Mouse (Mus musculus): ENCODE data around the gene Prmt7. TPM values are rescaled to one million over a fixed set of nuclear protein-coding genes. Genes with fewer than 3 reads are reported as not detected.

The Prmt7 gene
- polyA plus RNA-seq, 1 experiment = 12.9 TPM

GRCm38 (mm10) chr8:106176891-106177290 is 33.8 kb upstream of the Prmt7 start:
- H3K4me3 ChIP-seq (replicated peaks; ENCODE audit: control insufficient read depth, low read depth, low read length) = no peak overlapping the region
- no peak overlapping the region for H3K27ac ChIP-seq (ENCODE audit: control insufficient read depth, insufficient read depth, low read depth, low read length, poor library complexity)
- H3K4me1 ChIP-seq (ENCODE audit: control insufficient read depth, insufficient read depth, low read length) = no peaks in the 10 kb centered on the region
- no peak for TF ChIP-seq CTCF (IDR thresholded peaks at IDR 0.05; ENCODE audit: control insufficient read depth, insufficient read depth, low read length)
- no peak for TF ChIP-seq POLR2A (IDR thresholded peaks at IDR 0.05; ENCODE audit: borderline replicate concordance, control insufficient read depth, low read depth, low read length)
- 70% methylated on average over 1 of the region's 1 CpGs for WGBS

- Histone ChIP-seq H3K4me3 (replicated peaks; ENCODE audit: control insufficient read depth, low read depth, low read length) (no peak overlapping the region), H3K4me1 (ENCODE audit: control insufficient read depth, insufficient read depth, low read length) (no peaks in the 10 kb centered on the region), H3K27ac (ENCODE audit: control insufficient read depth, insufficient read depth, low read depth, low read length, poor library complexity) (no peak overlapping the region)
- 86% methylated on average over 1 of the region's 1 CpGs for WGBS
- no peak for TF ChIP-seq CTCF (IDR thresholded peaks at IDR 0.05; ENCODE audit: control insufficient read depth, insufficient read depth, low read length)
These were observed 33.1 kb upstream of the Prmt7 start for GRCm38 (mm10) chr8:106177594-106177993.

GRCm38 (mm10) chr8:106178428-106178827 is 32.3 kb upstream of the Prmt7 start:
- H3K4me3 ChIP-seq (replicated peaks; ENCODE audit: control insufficient read depth, low read depth, low read length) = no peak overlapping the region
- WGBS = 84% methylated on average over 2 of the region's 2 CpGs
- H3K27ac ChIP-seq (ENCODE audit: control insufficient read depth, insufficient read depth, low read depth, low read length, poor library complexity) = no peak overlapping the region
- no peaks in the 10 kb centered on the region for H3K4me1 ChIP-seq (ENCODE audit: control insufficient read depth, insufficient read depth, low read length)
- no peak for TF ChIP-seq CTCF (IDR thresholded peaks at IDR 0.05; ENCODE audit: control insufficient read depth, insufficient read depth, low read length)
- no peak for TF ChIP-seq POLR2A (IDR thresholded peaks at IDR 0.05; ENCODE audit: borderline replicate concordance, control insufficient read depth, low read depth, low read length)

DNA sequence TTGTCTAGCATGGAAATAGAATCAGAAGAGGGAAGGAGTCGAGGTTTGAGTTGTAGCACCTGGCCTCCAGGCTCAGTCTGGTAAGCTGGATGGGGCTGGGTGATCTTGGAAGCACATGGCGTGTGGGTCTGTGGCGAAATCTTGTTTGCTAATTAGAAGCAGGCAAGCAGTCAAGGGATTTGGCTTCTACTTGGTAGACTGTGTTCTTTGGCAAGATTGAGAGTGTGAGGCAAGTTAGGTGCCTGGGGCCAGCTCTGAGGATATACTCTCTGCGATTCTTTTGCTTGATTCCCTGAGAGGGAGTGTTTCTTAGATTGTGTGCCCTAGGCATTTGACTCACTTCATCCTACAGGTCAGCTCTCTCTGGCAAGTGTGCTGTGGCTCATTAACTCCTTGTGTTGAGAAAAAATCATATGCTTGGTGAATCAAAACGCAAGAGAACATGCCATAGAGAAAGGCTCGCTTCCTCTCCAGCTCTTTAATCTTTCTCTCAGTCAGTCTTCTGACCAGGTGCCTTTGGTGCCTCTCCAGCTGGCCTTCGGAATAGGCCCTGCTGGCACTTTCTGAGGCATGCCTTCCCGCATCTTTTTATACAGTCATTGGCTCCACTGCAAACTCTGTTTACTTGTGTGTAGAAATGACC is 25.0 kb upstream of the Prmt7 start:
- no peaks in the 10 kb centered on the region for H3K4me1 ChIP-seq (ENCODE audit: control insufficient read depth, insufficient read depth, low read length)
- H3K4me3 ChIP-seq (replicated peaks; ENCODE audit: control insufficient read depth, low read depth, low read length) = no peak overlapping the region
- TF ChIP-seq POLR2A (IDR thresholded peaks at IDR 0.05; ENCODE audit: borderline replicate concordance, control insufficient read depth, low read depth, low read length) (no peak), CTCF (IDR thresholded peaks at IDR 0.05; ENCODE audit: control insufficient read depth, insufficient read depth, low read length) (no peak)
- WGBS = 79% methylated on average over 8 of the region's 8 CpGs
- no peak overlapping the region for H3K27ac ChIP-seq (ENCODE audit: control insufficient read depth, insufficient read depth, low read depth, low read length, poor library complexity)

DNA sequence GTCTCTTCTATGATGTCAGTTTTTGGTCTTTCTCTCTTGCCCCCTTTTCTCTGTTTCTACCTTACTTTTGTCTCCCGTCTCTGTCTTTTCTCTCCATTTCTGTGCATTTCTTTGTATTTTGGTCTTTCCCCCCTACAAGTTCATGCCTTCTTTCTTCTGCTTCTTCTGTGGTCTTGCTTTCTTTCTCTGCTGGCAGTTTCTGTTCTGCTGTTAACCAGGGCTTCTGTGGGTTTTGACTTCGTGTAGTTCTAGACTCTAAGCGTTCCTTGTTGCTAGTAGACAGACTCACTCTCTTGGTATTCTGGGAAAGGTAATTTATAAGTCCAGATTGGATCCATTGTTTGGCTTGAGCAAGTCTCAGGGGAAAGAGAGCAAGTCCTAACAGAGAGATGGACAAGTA is 24.3 kb upstream of the Prmt7 start:
- TF ChIP-seq POLR2A (IDR thresholded peaks at IDR 0.05; ENCODE audit: borderline replicate concordance, control insufficient read depth, low read depth, low read length) = no peak
- TF ChIP-seq CTCF (IDR thresholded peaks at IDR 0.05; ENCODE audit: control insufficient read depth, insufficient read depth, low read length) = no peak
- H3K4me1 ChIP-seq (ENCODE audit: control insufficient read depth, insufficient read depth, low read length) = no peaks in the 10 kb centered on the region

DNA sequence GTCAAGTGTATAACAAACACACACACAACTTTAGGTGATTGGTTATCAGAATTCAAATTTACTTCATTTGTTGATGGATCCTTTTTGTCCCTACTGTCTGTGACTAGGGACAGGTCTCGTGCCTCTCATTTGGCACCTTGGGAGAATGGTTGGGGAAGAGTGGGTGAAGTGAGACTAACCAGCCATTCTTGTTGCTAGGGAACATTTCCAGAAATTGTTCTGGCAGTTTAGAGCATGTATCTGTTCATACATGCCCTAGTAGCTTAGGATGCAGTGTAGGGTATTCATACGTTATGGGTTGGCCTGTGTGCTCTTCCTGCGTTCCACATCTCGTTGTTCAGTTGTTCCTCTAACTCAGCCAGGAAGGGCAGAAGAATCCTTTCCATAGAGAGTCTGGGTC is 21.6 kb upstream of the Prmt7 start:
- WGBS = 88% methylated on average over 4 of the region's 4 CpGs
- TF ChIP-seq CTCF (IDR thresholded peaks at IDR 0.05; ENCODE audit: control insufficient read depth, insufficient read depth, low read length) (no peak), POLR2A (IDR thresholded peaks at IDR 0.05; ENCODE audit: borderline replicate concordance, control insufficient read depth, low read depth, low read length) (no peak)
- Histone ChIP-seq H3K4me3 (replicated peaks; ENCODE audit: control insufficient read depth, low read depth, low read length) (no peak overlapping the region), H3K27ac (ENCODE audit: control insufficient read depth, insufficient read depth, low read depth, low read length, poor library complexity) (no peak overlapping the region), H3K4me1 (ENCODE audit: control insufficient read depth, insufficient read depth, low read length) (no peaks in the 10 kb centered on the region)

More for the DNA sequence above, 24.3 kb upstream of the Prmt7 start:
- no peak overlapping the region for H3K27ac ChIP-seq (ENCODE audit: control insufficient read depth, insufficient read depth, low read depth, low read length, poor library complexity)
- 81% methylated on average over 3 of the region's 3 CpGs for WGBS
- H3K4me3 ChIP-seq (replicated peaks; ENCODE audit: control insufficient read depth, low read depth, low read length) = no peak overlapping the region

GRCm38 (mm10) chr8:106191639-106192038 is 19.1 kb upstream of the Prmt7 start:
- H3K4me3 ChIP-seq (replicated peaks; ENCODE audit: control insufficient read depth, low read depth, low read length) = no peak overlapping the region
- no peaks in the 10 kb centered on the region for H3K4me1 ChIP-seq (ENCODE audit: control insufficient read depth, insufficient read depth, low read length)
- no peak overlapping the region for H3K27ac ChIP-seq (ENCODE audit: control insufficient read depth, insufficient read depth, low read depth, low read length, poor library complexity)
- TF ChIP-seq POLR2A (IDR thresholded peaks at IDR 0.05; ENCODE audit: borderline replicate concordance, control insufficient read depth, low read depth, low read length) (no peak), CTCF (IDR thresholded peaks at IDR 0.05; ENCODE audit: control insufficient read depth, insufficient read depth, low read length) (no peak)
- 57% methylated on average over 5 of the region's 5 CpGs for WGBS

DNA sequence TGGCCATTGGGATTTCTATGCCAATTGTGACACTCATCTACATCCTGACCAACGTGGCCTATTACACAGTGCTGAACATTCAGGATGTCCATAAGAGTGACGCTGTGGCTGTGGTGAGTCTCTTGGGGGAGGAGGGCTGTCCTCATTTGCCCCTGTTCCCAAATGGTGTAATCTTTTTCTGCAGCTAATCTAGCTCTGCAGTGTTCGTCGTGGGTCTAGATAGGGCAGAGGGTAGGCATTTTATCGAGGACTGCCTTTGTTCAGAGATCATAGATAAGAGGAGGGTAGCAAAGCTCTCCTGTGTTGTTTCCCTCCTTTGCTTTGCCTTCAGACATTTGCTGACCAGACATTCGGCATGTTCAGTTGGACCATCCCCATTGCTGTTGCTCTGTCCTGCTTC is 17.6 kb upstream of the Prmt7 start:
- no peak overlapping the region for H3K4me3 ChIP-seq (replicated peaks; ENCODE audit: control insufficient read depth, low read depth, low read length)
- no peak overlapping the region for H3K27ac ChIP-seq (ENCODE audit: control insufficient read depth, insufficient read depth, low read depth, low read length, poor library complexity)
- no peaks in the 10 kb centered on the region for H3K4me1 ChIP-seq (ENCODE audit: control insufficient read depth, insufficient read depth, low read length)
- TF ChIP-seq CTCF (IDR thresholded peaks at IDR 0.05; ENCODE audit: control insufficient read depth, insufficient read depth, low read length) (no peak), POLR2A (IDR thresholded peaks at IDR 0.05; ENCODE audit: borderline replicate concordance, control insufficient read depth, low read depth, low read length) (no peak)
- 49% methylated on average over 6 of the region's 6 CpGs for WGBS

DNA sequence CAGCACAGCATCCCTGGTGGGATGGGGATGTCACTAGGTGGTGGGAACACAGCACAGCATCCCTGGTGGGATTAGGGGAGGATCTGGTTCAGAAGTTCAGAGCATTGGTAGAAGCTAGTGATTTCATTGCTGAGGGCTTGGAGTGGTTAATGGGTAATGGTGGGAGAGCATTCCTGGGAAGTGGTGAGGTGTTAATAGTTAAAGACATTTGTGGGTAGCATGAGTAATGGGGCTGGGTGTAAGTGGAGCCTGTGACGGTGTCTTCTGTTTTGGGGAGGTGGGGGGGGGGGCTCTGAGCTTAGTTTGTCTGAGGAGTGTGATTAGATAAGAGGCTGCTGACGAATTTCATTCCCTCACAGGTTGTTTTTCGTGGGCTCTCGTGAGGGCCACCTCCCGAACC is 16.7 kb upstream of the Prmt7 start:
- Histone ChIP-seq H3K4me1 (ENCODE audit: control insufficient read depth, insufficient read depth, low read length) (no peaks in the 10 kb centered on the region), H3K4me3 (replicated peaks; ENCODE audit: control insufficient read depth, low read depth, low read length) (no peak overlapping the region), H3K27ac (ENCODE audit: control insufficient read depth, insufficient read depth, low read depth, low read length, poor library complexity) (no peak overlapping the region)
- TF ChIP-seq CTCF (IDR thresholded peaks at IDR 0.05; ENCODE audit: control insufficient read depth, insufficient read depth, low read length) = no peak
- TF ChIP-seq POLR2A (IDR thresholded peaks at IDR 0.05; ENCODE audit: borderline replicate concordance, control insufficient read depth, low read depth, low read length) = no peak
- WGBS = 61% methylated on average over 5 of the region's 5 CpGs

Data from bone marrow, adult 2 months (tissue).